Mouse (Mus musculus) lung, adult 18-20 months (tissue): ENCODE measurements around the gene Gm3646.
A peak's percentile ranks its signal among the peaks of the same experiment; 100 is the strongest.

Experiments used
- DNase-seq, 2 experiments: peaks; one replicate each; pipeline ENCODE4 v3.0.0; 2022; ENCODE audit warnings: mixed read lengths in 2 of 2

Gm3646 gene

DNA sequence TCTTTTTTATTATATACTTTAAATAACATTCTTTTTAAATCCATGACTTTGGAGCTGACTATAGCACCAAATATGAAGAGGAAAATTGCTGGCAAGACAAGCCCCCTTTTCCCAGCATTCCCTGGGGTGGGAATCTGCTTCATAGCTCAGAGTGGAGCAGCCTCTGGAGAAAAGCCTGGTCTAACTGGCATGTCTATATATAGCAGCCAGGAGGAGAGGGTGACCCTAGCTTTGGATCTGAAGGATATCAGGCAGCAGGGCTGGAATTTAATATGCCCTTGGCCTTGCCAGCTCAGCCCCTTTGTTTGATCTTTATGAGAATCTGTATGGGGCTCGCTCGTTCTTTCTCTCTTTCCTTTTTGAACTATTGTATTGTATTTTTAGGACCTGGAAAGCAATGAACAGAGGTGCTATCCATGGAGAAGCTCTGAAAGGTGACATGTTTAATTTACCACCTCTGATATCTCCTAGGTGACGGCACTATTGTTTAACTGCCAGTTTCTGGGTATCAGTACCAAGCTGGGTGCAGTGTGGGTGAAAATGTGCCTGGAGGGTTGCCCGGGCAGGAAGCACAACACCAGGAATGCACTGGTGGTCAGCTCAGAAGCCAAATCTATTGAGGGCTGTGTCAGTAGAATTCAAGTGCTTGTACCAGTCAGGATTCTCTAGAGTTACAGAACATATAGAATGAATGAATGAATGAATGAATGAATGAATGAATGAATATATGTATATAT lies at the start of gene Gm3646:
Gm3646 (minus strand) TSS at position 90 of the 737 bp plus-strand sequence.
- DNase-seq: no peak

DNA sequence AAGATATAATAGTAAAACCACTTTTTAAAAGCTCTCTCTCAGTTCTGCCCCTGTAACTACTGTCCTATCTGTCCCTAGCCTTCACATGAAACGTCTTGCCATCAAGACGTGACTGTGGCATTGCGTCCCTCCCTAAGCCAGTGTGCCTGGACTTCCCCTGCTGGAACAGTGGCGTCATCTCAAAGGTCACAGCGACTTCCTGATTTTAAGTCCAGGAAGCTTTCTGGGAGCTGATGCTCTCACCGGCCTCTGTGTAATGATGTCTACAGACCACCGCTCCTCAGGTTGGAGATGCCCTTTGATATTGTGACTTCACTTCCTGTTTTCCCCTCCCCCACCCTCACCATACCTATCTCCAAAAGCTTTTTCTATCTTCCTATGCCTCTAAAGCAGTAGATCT lies 41.9 kb upstream of the Gm3646 start:
- peak; percentile 42 to 45 for DNase-seq

DNA sequence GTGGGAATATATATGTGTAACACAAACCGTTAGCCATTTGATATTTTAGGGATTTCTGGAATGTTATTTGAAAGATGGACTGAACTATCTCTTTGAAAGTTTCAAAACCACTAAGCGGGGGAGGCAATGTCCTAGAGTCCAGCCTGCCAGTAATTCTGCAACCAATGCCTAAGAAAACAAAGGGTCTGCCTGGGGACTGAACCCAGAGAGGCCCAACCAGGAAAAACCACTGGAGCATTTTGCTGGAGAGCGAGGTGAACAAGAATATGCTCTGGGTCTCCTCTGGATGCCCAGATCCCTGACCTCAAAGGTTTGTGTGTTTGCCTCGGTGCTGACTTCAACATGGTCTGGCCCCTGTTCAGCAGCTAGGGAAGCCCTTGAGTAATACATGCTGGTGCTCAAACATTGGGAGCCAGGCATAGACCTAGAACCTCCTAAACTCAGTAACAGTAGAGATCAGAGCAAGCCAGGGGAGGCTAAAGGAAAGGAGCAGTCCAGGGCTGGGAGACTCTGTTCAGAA lies 41.0 kb upstream of the Gm3646 start:
- no peak for DNase-seq

DNA sequence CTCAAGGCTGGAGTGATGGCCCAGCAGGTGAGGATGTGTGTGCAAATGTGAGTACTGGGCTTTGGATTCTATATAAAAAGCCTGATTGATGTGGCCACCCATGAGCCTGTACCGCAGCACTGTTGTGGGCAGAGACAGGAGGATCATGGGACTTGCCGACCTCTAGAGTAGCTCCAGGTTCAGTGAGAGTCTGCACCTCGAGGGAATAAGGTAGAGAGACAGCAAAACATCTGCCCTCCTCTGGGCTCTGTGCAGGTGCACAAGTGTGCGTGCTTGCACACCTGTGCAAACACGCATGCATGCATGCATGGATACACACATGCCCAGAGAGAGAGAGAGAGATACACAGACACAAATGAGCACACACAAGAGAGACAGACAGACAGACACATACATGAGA lies 38.2 kb upstream of the Gm3646 start:
- DNase-seq: no peak

DNA sequence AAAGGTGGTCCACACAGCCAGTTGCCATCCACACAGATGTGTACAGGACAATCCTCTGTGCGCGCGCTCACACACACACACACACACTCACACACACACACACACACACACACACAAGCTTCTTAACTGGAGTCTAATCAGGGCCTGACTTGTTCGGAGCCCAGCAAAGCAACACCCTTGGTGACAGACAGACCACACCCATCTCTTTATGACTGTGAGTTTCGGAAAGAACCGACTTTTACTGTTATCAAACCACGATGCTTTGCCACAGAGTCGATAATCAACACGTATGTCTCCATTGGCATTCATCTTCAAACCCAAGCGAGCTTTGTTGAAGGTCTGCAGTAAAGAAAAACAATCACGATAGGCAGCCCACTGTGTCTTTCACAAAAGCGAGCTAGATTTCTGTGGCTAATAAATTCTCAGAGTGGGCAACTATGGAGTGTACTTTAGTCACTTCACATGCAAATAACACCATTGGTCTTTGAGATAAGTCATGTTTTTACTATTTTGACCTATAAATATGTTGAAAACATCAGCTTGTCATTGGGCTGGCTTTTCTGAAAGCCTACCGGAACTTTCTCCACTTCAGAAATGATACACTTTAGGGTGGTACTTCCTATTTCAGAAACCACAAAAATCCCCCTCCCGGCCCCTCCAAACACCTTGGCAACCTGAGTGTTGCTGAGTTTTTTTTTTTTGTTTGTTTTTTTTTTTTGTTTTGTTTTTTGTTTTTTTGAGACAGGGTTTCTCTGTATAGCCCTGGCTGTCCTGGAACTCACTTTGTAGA lies 37.3 kb upstream of the Gm3646 start:
- no peak for DNase-seq

DNA sequence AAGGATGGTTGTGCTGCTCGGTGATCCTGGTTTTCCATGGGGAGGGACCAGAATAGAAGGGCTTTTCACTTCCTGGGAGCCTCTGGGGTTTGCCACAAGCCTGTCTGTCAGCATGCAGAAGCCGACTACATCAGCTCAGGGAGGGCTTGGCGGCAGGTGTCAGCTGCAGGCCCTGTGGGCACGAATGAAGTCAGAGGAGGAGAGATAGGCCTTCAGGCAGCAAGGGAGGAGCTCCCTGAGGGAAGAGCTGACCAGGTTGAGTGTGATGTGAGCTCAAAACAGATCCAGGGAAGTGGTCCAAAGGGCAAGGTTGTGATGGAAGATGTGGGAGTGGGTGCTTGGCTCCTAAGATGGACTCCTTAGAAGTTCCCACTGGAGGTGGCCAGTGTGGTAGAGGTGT lies 35.7 kb upstream of the Gm3646 start:
- no peak for DNase-seq

DNA sequence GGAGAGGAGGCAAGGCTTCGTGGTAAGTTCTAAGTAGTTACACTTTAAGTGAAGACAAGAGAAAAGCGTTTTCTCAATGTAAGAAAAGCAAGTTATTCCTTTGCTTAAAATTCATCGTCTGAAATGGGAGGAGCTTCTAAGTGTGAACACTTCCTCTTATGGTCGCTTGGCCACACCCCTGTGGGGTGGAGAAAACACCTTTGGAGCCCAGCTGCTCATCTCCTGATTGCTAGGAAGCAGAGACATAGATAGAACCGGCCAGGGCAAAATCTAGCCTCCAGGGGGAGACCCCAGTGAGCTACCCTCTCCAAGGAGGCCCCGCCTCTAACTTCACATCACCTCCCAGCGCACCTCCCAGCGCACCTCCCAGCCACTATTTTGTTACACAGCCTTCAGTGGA lies 34.7 kb upstream of the Gm3646 start:
- DNase-seq: no peak

DNA sequence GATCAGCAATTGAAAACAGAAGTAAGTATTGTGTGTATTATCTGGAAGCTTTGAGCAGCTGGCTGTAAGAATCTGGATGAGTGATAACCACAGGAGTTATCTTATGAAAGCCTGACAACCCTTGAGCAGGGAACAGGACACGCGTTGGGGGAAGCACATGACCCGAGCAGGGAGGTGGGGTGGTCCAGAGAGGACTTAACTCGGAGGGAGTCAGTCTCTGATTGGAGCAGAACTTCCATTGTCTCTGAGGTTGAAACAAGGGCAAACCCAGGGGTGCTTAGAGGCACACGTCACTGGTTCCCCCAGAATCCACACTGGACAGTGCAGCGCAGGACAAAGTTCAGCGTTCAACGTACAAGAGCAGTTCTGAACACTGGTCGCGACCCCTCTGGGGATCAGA lies 34.1 kb upstream of the Gm3646 start:
- no peak for DNase-seq

DNA sequence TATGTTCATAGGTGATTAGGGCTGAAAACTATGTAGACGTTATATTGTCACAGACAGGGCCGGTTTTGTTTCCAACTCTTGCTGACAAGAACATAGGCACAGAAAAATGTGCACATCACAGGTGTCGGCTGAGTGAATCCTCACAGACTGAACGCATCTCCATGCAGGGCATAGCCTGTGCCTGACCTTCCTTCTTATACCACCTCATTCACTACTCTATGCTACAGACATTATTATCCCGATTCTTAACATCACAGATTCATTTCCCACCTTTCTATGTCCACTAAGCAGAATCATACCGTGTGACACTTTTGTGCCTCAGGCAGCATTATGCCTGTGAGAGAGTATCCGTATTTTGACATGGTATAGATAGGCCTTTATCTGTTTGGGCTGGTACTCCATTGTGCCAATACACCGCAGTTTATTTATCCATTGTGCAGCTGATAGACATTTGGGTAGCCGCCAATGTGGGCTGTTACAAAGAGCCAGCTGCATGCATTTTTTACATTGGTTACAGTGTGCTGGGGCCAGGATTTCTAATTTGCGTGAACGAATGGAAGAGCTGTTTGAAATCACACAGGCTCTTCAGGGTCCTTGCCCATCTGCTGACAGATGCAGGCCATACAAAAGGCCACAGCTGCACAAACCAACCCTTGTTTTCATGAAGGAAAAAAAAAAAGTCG lies 33.5 kb upstream of the Gm3646 start:
- no peak for DNase-seq

DNA sequence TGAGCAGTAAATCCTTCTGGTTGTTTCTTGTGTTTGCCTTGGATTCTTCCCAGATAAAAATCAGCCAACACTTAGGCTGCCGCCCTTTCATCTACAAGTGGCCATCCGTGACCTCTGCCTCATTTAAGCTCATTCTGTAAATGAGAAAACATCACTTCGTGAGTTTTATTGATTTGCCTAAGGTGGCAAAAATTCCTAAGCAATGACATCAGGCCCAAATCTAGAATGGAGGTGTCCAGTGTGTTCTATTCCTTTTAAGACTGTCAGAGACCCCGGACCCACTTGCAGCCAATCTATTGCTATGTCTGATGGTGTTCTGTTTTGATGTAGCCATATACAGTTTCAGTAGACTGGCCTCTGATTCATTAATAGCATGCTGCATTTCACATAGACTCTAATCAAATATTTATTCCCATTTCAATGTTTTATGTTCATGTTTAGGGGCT lies 26.5 kb upstream of the Gm3646 start:
- no peak for DNase-seq

DNA sequence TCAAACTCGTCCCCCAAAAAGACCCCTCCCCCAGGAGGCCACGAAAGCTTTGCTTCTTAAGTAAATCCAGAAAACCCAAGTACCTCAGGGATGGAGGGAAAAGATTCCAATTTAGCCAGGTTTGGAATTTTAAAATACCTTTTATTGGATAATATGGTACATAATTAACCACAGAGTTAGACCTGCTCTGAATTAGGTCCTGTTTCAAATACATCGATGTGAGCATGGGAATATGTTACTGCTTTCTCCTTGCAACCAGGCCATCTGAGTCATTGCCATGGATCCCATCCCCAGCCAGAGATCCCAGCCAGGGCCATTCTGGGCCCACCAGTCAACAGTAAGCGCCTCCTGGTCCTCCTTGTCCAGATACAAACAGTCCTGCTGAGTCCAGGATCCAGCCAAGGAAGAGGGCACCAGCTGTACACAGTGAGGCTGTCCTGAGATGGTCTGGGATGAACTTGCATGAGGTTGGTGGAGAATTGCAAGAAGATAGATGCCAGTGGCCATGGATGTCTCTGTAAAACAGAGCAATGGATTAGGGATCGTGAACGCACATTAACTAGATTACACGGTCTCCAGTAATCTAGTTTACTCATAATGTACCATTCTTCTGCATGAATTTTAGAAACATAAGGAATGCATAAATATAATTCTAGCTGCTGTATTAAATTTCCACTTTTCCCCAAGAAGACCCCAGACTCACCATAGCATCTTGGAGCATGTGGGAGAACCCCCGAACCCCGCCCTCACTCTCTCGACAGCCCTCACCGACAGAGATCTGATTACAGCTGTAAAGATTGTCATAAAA lies 25.9 kb upstream of the Gm3646 start:
- no peak for DNase-seq

DNA sequence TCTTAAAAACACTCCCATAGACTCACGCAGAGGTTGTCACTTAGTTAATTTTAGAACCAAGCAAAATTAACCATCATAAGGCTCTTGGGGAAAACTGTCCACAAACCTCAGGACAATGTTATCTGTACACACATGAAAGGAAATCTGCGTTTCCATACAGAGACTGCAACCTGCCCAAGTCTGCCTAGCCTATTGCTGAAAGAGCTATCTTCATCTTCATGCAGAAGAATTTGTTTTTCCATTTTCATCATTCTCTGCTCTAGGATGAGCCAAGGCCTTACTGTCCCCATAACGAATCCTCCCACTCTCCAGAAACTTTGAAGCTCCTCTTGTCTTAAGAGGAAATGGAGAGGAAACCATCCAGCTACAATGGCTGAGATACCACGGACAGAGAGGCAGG lies 19.8 kb upstream of the Gm3646 start:
- DNase-seq: no peak

DNA sequence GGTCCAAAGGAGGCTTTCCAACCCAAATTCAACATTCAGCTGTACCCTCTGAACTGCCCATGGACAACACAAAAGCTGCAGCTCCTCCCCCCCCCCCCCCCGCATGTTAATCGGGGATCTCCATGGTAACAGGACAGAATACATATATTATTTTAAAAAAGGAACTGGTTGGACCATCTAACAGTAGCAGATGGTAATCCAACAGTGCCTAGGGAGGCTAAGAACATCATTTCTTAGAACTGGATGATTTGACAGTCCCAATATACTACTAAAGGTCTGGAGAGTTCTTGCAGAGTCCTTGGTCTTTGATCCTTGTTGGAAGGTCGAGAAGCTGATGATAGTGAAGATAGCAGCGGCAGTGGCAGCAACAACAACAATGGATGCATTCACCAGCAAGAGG lies 19.1 kb upstream of the Gm3646 start:
- no peak for DNase-seq

DNA sequence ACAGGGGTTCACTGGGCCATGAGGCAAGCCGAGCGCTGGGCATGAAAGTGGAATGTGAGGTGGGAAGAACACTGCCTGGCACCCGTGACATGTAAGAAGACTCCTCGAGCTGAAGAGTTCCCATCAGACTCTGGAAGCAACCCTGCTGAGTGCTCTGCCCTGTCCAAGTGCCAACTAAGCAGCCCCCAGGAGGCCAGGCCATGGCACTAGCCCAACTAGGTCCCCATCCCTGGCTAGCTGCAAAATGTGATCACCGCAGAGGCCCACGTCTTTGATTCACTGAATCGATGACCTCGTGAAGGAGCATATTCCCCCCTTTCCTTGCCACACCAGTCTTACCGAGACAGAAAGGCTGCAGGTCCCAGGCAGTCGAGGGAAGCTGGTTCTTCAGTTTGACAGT lies 14.5 kb upstream of the Gm3646 start:
- no peak for DNase-seq

DNA sequence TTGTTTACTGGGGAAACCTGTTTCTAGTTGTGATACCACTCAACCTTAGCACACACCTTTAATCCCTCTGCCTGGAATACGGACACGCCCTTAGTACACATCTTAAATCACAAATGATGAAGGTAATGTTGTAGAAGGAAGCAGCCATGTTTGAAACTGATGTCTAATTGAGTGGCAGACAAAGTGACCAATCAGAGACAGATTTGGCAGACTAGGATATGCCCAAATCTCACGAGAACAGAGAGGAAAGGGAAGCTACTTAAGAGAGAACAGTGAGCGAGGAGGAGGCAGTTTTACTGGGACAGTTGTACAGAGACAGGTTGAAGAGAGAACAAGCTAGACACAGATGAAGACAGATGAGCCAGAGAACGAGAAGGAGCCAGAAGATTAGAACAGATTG lies 10.6 kb upstream of the Gm3646 start:
- no peak for DNase-seq

DNA sequence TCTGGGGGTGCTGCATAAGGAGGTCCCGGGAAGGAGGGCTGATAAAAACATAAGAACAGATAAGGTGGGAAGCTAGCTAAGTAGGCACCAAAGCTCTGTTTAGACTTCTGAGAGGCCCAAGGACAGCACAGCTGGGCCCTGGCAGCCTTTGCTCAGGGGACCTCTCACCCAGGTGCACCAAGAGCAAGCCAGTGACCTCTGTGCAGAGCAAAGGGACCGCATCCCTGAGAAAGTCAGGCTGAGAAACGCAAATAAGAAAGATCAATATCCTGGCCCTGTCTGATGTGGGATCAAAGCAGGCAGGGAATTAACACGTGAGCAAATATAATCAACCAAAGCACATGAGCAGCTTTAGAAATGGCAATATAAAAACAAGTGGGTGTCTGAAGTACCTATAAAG lies 7.9 kb upstream of the Gm3646 start:
- no peak for DNase-seq

DNA sequence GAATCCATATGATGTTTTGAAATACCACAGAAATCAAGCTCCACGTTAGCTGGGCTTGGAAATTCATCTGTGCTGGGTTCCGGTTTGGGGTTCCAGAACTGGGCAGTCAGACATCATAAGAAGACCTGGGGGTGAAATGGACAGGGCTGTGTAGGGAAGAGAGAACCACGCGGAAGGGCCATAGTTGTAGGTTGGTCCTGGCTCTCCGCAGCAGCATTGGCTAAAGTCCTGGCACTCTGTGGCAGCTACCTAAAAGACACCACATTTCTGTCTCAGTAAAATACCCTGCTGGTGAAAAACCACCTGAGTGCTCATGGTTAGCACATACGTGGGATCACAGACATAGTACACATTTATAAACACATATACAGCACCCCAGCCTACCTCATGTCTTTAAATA lies 343 bp downstream of the Gm3646 start:
- no peak for DNase-seq

DNA sequence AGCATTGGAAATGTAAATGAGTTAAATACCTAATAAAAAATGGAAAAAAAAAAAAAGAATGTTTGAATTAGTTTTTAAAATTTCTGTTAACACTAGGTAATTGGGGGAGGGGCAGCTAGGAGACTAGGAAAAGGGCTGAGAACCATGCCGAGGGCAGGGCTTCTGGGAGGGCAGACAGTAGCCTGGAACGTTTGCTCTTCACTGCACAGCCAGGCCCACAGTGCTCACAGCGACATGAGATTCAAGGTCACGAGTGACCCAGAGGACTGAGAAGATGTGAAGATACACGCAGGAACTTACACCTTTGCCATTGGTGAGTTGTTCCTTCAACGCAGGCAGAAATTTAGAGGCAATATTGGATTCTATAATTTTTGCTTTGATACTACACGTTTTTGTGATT lies 2.2 kb downstream of the Gm3646 start:
- DNase-seq: no peak

DNA sequence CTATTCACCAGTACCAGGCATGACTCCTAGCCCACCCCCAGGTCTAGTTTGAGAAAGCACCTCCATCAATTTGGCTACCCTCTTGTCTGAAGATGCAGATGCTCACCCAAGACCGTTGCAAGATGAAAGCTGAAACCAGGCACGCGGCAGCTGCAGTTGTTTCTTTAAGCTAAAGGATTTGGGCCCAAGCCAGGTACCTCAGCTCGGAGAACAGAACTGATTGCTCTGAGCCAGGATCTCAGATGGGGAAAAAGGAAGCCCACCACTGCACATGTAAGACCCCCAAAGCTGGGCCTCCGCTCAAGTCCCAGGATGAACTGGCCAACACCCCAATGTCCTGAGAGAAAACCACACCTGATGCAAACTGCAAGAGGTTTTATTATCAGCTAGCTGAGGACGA lies 7.6 kb downstream of the Gm3646 start:
- no peak for DNase-seq

DNA sequence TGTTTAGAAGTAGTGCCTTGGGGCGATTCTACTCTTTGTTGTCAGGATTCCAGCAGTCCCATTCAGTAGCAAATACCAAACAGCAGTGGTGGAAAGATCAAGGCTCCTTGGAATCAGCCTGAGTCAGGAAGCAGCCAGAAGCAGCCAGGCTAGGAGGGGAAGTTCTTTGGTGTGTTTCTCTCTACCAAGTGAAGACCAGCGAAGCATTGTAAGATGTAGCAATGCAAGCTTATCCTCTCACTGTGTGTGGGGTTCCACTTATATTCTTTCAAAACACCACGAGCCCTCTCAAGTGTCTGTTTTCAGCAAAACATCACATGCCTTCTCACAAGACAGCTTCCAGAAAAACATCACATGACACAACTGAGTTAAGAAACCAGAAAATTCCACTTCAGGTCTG lies 8.4 kb downstream of the Gm3646 start:
- DNase-seq: no peak

DNA sequence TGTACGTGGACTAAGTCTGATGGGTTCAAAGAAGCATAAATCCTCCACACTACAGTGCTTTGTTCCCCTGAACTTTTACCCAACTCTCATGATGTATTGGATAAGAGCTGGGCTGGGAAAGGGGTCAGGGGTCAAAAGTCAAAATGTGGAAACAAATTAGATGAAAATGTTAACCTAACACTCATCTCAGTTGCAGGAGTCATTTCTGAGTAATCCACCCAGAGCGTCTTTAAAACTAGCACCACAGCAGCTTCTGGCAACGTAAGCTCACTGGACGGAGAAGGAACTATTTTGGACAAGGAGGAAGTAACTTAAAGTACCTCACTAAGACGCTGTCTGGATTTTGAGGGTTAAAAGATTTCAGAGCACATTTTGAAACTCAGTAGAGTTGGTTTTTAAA lies 20.5 kb downstream of the Gm3646 start:
- DNase-seq: no peak

DNA sequence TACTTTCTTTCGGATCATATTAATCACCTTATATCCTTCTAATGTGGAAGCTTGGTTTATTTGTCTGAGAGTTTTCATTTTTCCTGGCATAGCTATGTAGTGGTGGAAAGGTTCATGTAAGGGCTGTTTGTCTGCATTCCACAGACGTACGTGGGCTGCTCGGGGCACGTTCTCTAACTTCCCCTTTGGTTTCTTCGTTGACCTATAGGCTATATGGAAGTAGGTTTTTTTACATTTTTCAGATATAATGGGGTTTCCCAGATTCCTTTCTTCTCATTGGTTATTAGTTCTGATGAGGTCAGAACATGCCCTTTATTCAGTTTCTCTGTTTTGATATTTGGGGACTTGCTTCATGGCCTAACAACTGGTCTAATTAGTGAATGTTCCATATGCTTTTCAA lies 23.3 kb downstream of the Gm3646 start:
- DNase-seq: no peak
